Mouse (Mus musculus) bone marrow, adult 2 months (tissue): ENCODE measurements around the gene Anapc2. TPM values are rescaled to one million over a fixed set of nuclear protein-coding genes. Genes with fewer than 3 reads are reported as not detected.
A peak's percentile ranks its signal among the peaks of the same experiment; 100 is the strongest.

Experiments used
- H3K27ac ChIP-seq: fragments of 200-500 bp; 2 replicates; pipeline ENCODE4 v1.5.1; 2012; ENCODE audit warnings: low read depth, mild to moderate bottlenecking, control low read depth, inconsistent platforms, low read length; ENCODE audit not compliant: control insufficient read depth, poor library complexity, insufficient read depth
- H3K4me1 ChIP-seq: fragments of 200-500 bp; 2 replicates; pipeline ENCODE4 v1.6.1; 2011; ENCODE audit warnings: low read length; ENCODE audit not compliant: control insufficient read depth, insufficient read depth
- H3K4me3 ChIP-seq: fragments of 200-500 bp; replicated peaks from 2 replicates; pipeline ENCODE3; 2011; ENCODE audit warnings: mild to moderate bottlenecking, low read depth, low read length, control low read depth; ENCODE audit not compliant: control insufficient read depth
- CTCF ChIP-seq: fragments of 200-500 bp; IDR thresholded peaks from 2 replicates; pipeline ENCODE4 v1.5.1; 2011; ENCODE audit warnings: low read length, control low read depth; ENCODE audit not compliant: control insufficient read depth, insufficient read depth
- POLR2A ChIP-seq: fragments of 200-500 bp; IDR thresholded peaks from 2 replicates; pipeline ENCODE4 v1.6.1; 2011; ENCODE audit warnings: low read depth, mild to moderate bottlenecking, control low read depth, low read length, borderline replicate concordance; ENCODE audit not compliant: control insufficient read depth
- WGBS: fragments of 180-500 bp; shearing (Covaris S2); methylation state at CpG from one replicate; pipeline ENCODE4 v1.1.7; 2018; 5-methylcytosine and 5-hydroxymethylcytosine counted together
- polyA plus RNA-seq: library from polyadenylated mRNA; stranded (reverse); fragments of >200 nt; gene quantifications from 2 replicates; pipeline ENCODE4 v1.2.4, GENCODE M21; 2011; ENCODE audit warnings: low replicate concordance; ENCODE audit not compliant: missing spikeins, insufficient read depth, insufficient read length

Anapc2 gene
- polyA plus RNA-seq, 1 experiment, result 34.3 TPM

DNA sequence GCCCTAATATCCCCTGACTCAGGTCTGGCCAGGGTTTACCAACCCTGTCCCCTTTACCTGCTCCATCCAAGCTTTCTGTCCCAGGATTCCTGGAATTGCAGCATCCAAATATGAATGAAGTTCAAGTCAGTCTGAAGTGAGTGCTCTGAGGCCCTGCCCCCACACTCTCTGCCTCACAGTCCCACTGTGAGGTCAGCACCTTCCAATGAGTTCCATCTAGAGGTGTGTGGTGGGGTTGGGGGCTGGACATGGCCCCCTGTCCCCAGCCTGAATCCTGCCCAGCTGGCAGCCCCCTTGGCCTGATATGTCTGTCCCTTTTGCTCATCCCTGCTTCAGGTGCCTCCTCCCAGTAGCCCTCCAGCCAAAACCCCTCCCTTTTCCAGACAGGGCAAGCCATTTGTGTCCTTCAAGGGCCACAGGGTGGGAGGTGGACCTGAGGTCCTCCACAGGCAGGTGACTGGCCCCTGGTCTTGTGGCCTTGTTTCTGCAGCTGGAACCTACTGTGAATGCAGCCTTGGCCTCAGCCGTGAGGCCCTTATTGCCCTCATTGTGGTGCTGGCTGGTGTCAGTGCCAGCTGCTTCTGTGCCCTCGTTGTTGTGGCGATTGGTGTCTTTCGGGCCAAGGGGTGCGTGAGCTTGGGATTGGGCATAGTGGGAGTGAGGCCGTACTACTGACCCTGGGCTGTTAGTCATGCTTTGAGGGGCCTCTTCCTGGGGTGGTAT lies 15.8 kb downstream of the Anapc2 start, which contains the start of gene Tmem210:
Gene Tmem210 (plus strand): TSS at position 219 of the 723 bp plus-strand sequence.
- no peak for TF ChIP-seq CTCF
- WGBS, result 85% methylated on average over 6 of the region's 6 CpGs
- Histone ChIP-seq H3K4me3 (no peak within 1 kb of the TSS), H3K4me1 (no peaks in the 10 kb centered on the region), H3K27ac (no peak within 1 kb of the TSS)

DNA sequence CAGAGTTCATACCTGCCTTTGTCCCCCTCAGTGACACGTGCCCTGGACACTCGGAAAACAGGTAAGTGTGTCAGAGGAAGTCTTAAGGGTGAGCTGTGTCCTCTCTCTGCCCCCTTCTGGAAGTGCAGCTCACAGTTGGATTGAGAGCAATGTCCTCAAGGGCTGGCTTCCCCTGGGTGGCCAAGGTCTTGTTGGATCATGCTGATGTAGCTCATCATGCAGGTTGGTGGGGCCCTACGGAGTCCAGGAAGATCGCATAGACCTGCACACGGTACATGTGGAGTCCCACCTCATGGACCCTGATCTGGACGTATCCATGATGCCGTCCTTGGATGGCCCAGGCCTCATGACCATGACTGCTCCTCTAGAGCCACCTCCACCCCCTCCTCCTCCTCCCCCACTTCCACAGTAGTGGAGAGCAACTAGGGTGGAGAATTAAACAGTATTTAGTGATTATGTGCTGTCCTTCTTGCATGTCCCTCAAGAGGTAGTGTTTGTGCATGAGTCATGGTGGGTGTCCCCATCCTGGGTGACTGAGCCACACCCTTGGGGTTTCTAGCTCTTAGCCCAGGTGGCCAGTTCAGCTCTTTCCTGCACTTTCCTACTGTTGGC lies 16.6 kb downstream of the Anapc2 start:
- Histone ChIP-seq H3K4me1 (no peaks in the 10 kb centered on the region), H3K4me3 (no peak overlapping the region), H3K27ac (no peak overlapping the region)
- TF ChIP-seq POLR2A (no peak), CTCF (no peak)
- whole genome bisulfite sequencing, result 85% methylated on average over 7 of the region's 7 CpGs

DNA sequence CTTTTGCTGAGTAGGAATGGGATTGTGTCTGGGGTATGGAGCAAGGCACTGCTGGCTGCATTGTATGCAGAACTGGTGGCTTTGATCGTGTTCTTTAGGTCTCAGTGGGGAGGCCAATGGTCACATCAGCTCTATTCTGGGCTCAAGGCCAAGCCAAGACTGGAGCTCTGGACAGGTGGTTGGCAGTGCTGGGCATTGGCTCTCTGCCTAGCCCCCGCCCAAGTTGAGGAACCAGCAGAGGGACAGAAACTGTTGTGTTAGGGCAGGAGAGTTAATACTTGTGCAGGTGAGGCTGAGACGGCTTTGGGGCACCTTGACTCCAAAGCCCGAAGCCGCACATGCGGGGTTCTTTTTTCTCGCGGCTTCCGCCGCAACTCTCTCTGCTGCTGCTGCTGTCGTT lies 17.4 kb downstream of the Anapc2 start, which contains the start of gene Lrrc26:
Gene Lrrc26 (plus strand): TSS at position 265 of the 400 bp plus-strand sequence.
- no peak within 1 kb of the TSS for H3K4me3 ChIP-seq
- no peaks in the 10 kb centered on the region for H3K4me1 ChIP-seq
- H3K27ac ChIP-seq, result no peak within 1 kb of the TSS
- WGBS, result 6% methylated on average over 11 of the region's 11 CpGs
- no peak for TF ChIP-seq POLR2A

DNA sequence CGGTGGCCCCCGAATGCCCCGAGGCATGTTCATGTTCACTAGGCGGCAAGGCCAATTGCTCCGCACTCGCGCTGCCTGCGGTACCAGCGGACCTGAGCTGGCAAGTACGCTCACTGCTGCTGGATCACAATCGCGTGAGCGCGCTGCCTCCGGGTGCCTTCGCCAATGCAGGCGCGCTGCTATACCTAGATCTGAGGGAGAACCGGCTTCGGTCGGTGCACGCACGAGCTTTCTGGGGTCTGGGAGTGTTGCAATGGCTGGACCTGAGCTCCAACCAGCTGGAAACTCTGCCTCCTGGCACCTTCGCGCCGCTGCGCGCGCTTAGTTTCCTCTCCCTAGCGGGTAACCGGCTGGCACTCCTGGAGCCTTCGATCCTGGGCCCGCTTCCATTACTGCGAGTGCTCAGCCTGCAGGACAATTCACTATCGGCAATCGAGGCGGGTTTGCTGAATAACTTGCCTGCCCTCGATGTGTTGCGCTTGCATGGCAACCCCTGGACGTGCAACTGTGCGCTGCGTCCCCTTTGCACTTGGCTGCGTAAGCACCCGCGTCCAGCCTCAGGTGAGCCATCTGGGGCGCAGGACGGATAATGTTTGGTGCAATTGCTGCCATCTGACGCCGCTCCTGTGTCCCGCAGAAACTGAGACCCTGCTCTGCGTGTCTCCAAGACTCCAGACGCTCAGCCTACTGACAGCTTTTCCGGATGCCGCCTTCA lies 18.0 kb downstream of the Anapc2 start:
- TF ChIP-seq POLR2A, result no peak
- TF ChIP-seq CTCF, result no peak
- Histone ChIP-seq H3K4me3 (no peak overlapping the region), H3K4me1 (no peaks in the 10 kb centered on the region), H3K27ac (no peak overlapping the region)
- WGBS, result 3% methylated on average over 54 of the region's 54 CpGs

DNA sequence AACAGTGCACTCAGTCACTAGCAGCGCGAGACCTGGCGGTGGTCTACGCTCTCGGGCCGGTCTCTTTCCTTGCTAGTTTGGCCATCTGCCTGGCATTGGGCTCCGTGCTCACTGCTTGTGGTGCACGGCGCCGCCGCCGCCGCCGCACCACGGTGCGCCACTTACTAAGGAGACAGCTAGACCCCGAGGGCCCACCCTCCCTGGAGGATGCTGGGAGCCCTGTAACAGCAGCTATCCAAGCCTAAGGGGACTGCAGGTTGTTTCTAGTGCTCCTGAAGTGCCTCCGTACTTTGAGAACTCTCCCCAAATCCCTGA lies 18.5 kb downstream of the Anapc2 start:
- Histone ChIP-seq H3K27ac (no peak overlapping the region), H3K4me1 (no peaks in the 10 kb centered on the region), H3K4me3 (no peak overlapping the region)
- 4% methylated on average over 18 of the region's 18 CpGs for WGBS
- no peak for TF ChIP-seq CTCF
- no peak for TF ChIP-seq POLR2A

DNA sequence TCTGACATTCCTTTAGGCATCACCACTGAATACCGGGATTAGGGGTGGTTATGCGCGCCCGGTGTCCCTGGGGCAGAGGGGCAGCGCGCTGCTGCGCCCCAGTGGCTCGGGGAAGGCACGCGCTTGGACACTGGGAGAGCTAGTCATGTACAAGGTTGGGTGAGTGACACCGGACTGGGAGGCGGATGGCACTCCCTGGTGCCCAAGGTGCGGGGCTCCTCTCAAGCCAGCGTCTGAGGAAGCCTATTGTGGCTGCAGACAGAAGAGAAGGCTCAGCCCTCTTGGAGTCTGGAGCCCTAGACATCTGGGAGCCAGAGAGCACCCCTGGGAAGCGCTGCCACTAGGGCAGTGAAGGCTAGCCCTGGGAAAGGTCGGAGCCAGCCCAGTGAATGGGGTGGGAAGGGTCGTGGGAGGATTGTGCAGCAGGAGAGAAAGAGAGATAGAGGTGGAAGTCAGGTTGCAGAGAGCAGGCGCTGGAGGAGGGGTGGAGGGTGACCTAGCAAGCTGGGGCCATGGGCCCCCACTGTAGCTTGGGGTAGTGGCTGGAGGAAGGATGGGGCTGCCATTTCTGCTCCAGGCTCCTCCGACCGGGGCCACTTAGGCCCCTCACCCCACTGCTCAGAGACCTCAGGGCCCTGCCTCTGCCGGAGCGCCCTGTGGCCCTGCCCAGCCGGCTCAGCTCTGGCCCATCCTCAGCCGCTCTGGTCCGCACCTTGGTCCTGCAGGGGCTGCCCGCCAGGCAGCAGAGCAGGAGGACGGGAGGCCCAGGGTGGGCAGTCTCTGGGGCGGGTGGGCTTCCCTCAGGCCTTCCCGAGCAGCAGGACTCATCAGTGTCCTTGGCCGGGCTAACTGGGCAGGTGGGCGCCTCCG lies 19.1 kb downstream of the Anapc2 start:
- TF ChIP-seq POLR2A (no peak), CTCF (no peak)
- H3K4me3 ChIP-seq, result no peak overlapping the region
- H3K4me1 ChIP-seq, result no peaks in the 10 kb centered on the region
- WGBS, result 10% methylated on average over 32 of the region's 32 CpGs
- no peak overlapping the region for H3K27ac ChIP-seq

DNA sequence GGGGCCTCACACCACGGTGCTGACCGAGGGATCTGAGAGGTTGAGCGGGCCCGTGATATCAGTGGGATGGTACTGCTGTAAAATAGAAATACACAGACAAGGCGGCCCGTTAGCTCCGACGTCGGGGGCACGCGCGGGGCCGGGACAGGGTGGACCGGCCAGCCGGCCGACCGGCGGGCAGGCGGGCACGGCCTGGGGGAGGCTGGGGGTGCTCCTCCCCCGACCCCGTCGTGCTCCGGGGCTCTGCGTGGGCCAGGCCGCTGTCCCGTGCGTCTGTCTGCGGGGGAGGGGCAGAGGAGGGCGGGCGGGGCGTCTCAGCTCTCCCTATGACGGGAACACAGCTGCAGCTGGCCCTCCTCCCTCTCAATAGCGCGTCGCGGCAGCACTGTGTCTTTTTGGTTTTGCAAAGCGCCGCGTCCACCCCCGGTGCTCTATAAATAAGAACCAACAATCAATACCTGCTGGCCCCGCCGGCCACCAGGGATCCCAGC lies 19.8 kb downstream of the Anapc2 start:
- Histone ChIP-seq H3K27ac (no peak overlapping the region), H3K4me1 (no peaks in the 10 kb centered on the region), H3K4me3 (no peak overlapping the region)
- TF ChIP-seq POLR2A (no peak), CTCF (no peak)
- 8% methylated on average over 43 of the region's 43 CpGs for WGBS

DNA sequence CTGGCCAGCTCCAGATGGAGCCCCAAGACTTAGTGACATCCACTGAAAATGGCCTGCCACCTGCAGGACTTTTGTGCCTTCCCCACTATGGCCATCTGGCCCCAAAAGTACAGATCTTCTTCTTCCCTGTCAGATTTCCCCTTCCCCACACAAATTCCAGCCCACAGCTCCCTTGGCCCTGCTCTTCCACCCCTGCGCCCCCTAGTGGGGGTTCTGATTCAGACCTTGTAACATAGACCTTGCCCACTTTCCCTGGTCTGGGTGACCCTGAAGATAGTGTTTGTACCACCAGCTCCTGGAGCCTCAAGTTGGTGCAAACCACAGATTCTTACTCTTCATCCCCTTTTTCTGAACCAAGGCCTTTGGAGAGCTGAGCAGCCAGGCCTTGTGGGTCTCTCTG lies 20.6 kb downstream of the Anapc2 start:
- H3K4me1 ChIP-seq, result no peaks in the 10 kb centered on the region
- WGBS, result 0% methylated on average over 1 of the region's 1 CpGs
- H3K4me3 ChIP-seq, result no peak overlapping the region
- H3K27ac ChIP-seq, result no peak overlapping the region
- TF ChIP-seq CTCF (peak; percentile 77), POLR2A (no peak)
